Mouse (Mus musculus): Measurements from ENCODE around the gene Dbndd2.

- TF ChIP-seq CTCF (IDR thresholded peaks at IDR 0.05; ENCODE audit: low read depth, low read length) (no peak), POLR2A (IDR thresholded peaks at IDR 0.05; ENCODE audit: extremely low read depth, insufficient read depth, low read length) (no peak)
Observed at GRCm38 (mm10) chr2:164494126-164494525, 8.2 kb downstream of the Dbndd2 start.

Data from liver, adult 2 months (tissue).